Mouse (Mus musculus) forebrain, embryonic 11.5 days (tissue): ENCODE results near the gene Man2b1. TPM values are rescaled to one million over a fixed set of nuclear protein-coding genes. Genes with fewer than 3 reads are reported as not detected.
"Not testable (repeated sequence)": the region's sequence is repeated elsewhere in the genome, so short reads cannot be mapped to it uniquely, and the experiment has no call there.

Experiments used
- ATAC-seq: fragments of 200-750 bp; cut with Nextera tagmentation; replicated peaks from 2 replicates; pipeline ENCODE4 v1.8.0; 2017; ENCODE audit warnings: moderate TSS enrichment; ENCODE audit not compliant: low FRiP score
- DNase-seq: peaks from one replicate; pipeline ENCODE4 v3.0.0-alpha.2; 2017; ENCODE audit warnings: low spot score
- H3K27ac ChIP-seq: fragments of 300-500 bp; sonication (generic); 2 replicates; pipeline ENCODE4 v1.5.1; 2014; ENCODE audit warnings: low read depth, low read length
- H3K27me3 ChIP-seq: fragments of 300-500 bp; sonication (generic); 2 replicates; pipeline ENCODE4 v1.6.1; 2014; ENCODE audit warnings: mild to moderate bottlenecking, low read length, mixed read lengths; ENCODE audit not compliant: control insufficient read depth, insufficient read depth
- H3K36me3 ChIP-seq: fragments of 300-500 bp; sonication (generic); 2 replicates; pipeline ENCODE4 v1.6.1; 2014; ENCODE audit warnings: mild to moderate bottlenecking, low read length, moderate library complexity, mixed read lengths; ENCODE audit not compliant: control insufficient read depth, insufficient read depth
- H3K4me1 ChIP-seq: fragments of 300-500 bp; sonication (generic); replicated peaks from 2 replicates; pipeline ENCODE4 v1.6.1; 2014; ENCODE audit warnings: low read length, mixed read lengths; ENCODE audit not compliant: control insufficient read depth, insufficient read depth
- H3K4me2 ChIP-seq: fragments of 300-500 bp; sonication (generic); 2 replicates; pipeline ENCODE4 v1.6.1; 2014; ENCODE audit warnings: low read depth, mild to moderate bottlenecking, low read length, moderate library complexity, mixed read lengths; ENCODE audit not compliant: severe bottlenecking
- H3K4me3 ChIP-seq: fragments of 300-500 bp; sonication (generic); 2 replicates; pipeline ENCODE4 v1.5.1; 2014; ENCODE audit warnings: low read depth, low read length
- H3K9ac ChIP-seq: fragments of 300-500 bp; sonication (generic); 2 replicates; pipeline ENCODE4 v1.6.1; 2014; ENCODE audit warnings: low read length
- H3K9me3 ChIP-seq: fragments of 300-500 bp; sonication (generic); 2 replicates; pipeline ENCODE4 v1.6.1; 2016; ENCODE audit warnings: low read length, mixed read lengths; ENCODE audit not compliant: control insufficient read depth
- WGBS: fragments of 180-500 bp; shearing (Covaris S2); extraction: QIAGEN DNeasy Blood & Tissue Kit; methylation state at CpG from one replicate; pipeline ENCODE4 v1.1.7; 2014; 5-methylcytosine and 5-hydroxymethylcytosine counted together
- polyA plus RNA-seq: library from polyadenylated mRNA; unstranded; fragments of >200 nt; fragmentation: Nextera tagmentation; extraction: Ambion mirVana; gene quantifications from 2 replicates; pipeline ENCODE4 v1.2.1, GENCODE M21; 2014

The Man2b1 gene
- polyA plus RNA-seq, 1 experiment from 2014 or later: 20.9 TPM

GRCm38 (mm10) chr8:85080214-85080531, 2.9 kb upstream of the Man2b1 start:
- Histone ChIP-seq H3K9me3 (no peaks in the 10 kb centered on the region), H3K4me1 (peaks cover 4% of the 10 kb centered on the region; the same call in 1 of the 2 replicates), H3K9ac (peak overlapping the region; percentile 86), H3K4me3 (peak overlapping the region; percentile 61), H3K36me3 (no peaks in the 10 kb centered on the region), H3K4me2 (peak overlapping the region; percentile 76), H3K27me3 (no peaks in the 10 kb centered on the region), H3K27ac (no peak overlapping the region)
- no peak for DNase-seq
- WGBS: 2% methylated on average over 25 of the region's 25 CpGs
- no peak for ATAC-seq

GRCm38 (mm10) chr8:85080532-85081215, 2.4 kb upstream of the Man2b1 start, which contains the start of gene Wdr83os:
Wdr83os (plus strand) TSS chr8:85080740.
- no peaks in the 10 kb centered on the region for H3K9me3 ChIP-seq
- no peak within 1 kb of the TSS for H3K27ac ChIP-seq
- peak within 1 kb of the TSS; percentile 76 for H3K4me2 ChIP-seq
- peak within 1 kb of the TSS; percentile 86 for H3K9ac ChIP-seq
- under 1% methylated on average over 30 of the region's 30 CpGs for WGBS
- no peaks in the 10 kb centered on the region for H3K36me3 ChIP-seq
- DNase-seq (peak; percentile 71), ATAC-seq (peak; percentile 34)
- peak within 1 kb of the TSS; percentile 61 for H3K4me3 ChIP-seq
- H3K27me3 ChIP-seq: no peaks in the 10 kb centered on the region
- H3K4me1 ChIP-seq: peaks cover 4% of the 10 kb centered on the region; the same call in 1 of the 2 replicates

GRCm38 (mm10) chr8:85081216-85081555, 1.9 kb upstream of the Man2b1 start, which contains the start of gene Wdr83:
Wdr83 (minus strand) TSS chr8:85081306.
- Histone ChIP-seq H3K4me1 (peaks cover 4% of the 10 kb centered on the region; the same call in 1 of the 2 replicates), H3K4me2 (peak within 1 kb of the TSS; percentile 76), H3K9ac (peak within 1 kb of the TSS; percentile 86), H3K27me3 (no peaks in the 10 kb centered on the region), H3K4me3 (peak within 1 kb of the TSS; percentile 61), H3K27ac (no peak within 1 kb of the TSS), H3K36me3 (no peaks in the 10 kb centered on the region), H3K9me3 (no peaks in the 10 kb centered on the region)
- 2% methylated on average over 9 of the region's 9 CpGs for WGBS
- DNase-seq: peak; percentile 65
- ATAC-seq: peak; percentile 38

DNA sequence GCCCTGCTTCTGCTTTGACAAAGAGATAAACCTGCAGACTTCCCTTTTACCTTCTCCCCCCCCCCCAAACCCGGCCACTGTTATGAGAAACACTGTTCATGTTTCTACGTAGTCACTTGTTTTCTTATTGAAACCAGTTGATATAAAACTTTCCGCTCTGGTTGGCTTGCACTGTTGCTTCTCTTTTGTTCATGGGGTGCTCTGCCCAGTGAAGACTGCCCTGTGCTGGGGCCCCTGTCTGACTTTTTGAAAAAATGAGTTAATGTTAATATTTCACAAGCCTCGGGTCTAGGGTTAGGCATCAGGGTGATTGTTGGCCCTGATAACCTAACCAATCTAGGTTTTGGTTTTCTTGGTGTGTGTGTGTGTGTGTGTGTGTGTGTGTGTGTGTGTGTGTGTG, 901 bp upstream of the Man2b1 start:
- not testable (repeated sequence) for H3K27ac ChIP-seq, H3K4me2 ChIP-seq, H3K36me3 ChIP-seq, DNase-seq, ATAC-seq, H3K9ac ChIP-seq, H3K27me3 ChIP-seq, H3K4me3 ChIP-seq, H3K4me1 ChIP-seq, H3K9me3 ChIP-seq
- 93% methylated on average over 4 of the region's 4 CpGs for WGBS

DNA sequence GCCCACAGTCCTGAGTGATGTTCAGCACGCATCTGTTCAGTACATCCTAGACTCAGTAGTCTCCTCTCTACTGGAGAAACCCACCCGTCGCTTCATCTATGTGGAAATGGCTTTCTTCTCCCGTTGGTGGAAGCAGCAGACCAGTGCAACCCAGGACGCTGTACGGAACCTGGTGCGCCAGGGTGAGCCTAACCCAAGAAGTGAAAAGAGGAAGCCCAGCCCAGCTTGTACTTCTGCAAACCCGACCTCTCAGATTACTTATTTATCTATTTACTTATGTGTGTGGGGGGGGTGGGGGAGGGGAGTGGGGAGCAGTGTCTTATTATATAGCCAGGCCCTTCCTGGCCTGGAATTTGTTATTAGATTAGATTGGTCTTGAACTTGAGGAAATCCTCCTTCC, 1.6 kb downstream of the Man2b1 start:
- Histone ChIP-seq H3K4me3 (no peak overlapping the region), H3K9me3 (no peaks in the 10 kb centered on the region), H3K4me1 (peaks cover 3% of the 10 kb centered on the region; the same call in 1 of the 2 replicates), H3K9ac (no peak overlapping the region), H3K36me3 (no peaks in the 10 kb centered on the region; the same call in 1 of the 2 replicates), H3K27me3 (no peaks in the 10 kb centered on the region), H3K27ac (no peak overlapping the region), H3K4me2 (no peak overlapping the region)
- ATAC-seq (no peak), DNase-seq (no peak)
- 93% methylated on average over 8 of the region's 8 CpGs for WGBS

DNA sequence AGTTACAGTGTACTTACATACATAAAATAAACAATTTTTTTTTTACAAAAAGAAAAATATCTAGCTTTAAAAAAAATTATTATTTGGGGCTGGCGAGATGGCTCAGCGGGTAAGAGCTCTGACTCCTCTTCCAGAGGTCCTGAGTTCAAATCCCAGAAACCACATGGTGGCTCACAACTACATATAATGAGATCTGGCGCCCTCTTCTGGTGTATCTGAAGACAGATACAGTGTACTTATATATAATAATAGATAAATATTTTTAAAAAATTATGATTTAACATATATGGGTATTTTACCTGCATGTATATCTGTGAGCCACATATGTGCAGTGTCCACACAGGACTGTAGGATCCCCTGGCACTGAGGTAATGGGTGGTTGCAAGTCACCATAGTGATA, 3.2 kb downstream of the Man2b1 start:
- H3K9me3 ChIP-seq: no peaks in the 10 kb centered on the region
- H3K27ac ChIP-seq: no peak overlapping the region
- no peak overlapping the region for H3K9ac ChIP-seq
- H3K27me3 ChIP-seq: no peaks in the 10 kb centered on the region
- WGBS: 83% methylated on average over 3 of the region's 3 CpGs
- DNase-seq: no peak
- no peak overlapping the region for H3K4me3 ChIP-seq
- peaks cover 2% of the 10 kb centered on the region; the same call in 1 of the 2 replicates for H3K4me1 ChIP-seq
- H3K36me3 ChIP-seq: no peaks in the 10 kb centered on the region; the same call in 1 of the 2 replicates
- ATAC-seq: no peak
- H3K4me2 ChIP-seq: no peak overlapping the region

GRCm38 (mm10) chr8:85088771-85089170, 5.7 kb downstream of the Man2b1 start:
- Histone ChIP-seq H3K4me1 (no peaks in the 10 kb centered on the region), H3K4me3 (no peak overlapping the region), H3K9ac (no peak overlapping the region), H3K9me3 (no peaks in the 10 kb centered on the region), H3K27me3 (no peaks in the 10 kb centered on the region), H3K36me3 (no peaks in the 10 kb centered on the region; the same call in 1 of the 2 replicates), H3K4me2 (no peak overlapping the region), H3K27ac (no peak overlapping the region)
- ATAC-seq: no peak
- no peak for DNase-seq
- 86% methylated on average over 2 of the region's 2 CpGs for WGBS

- Histone ChIP-seq H3K27ac (no peak overlapping the region), H3K4me2 (no peak overlapping the region), H3K4me1 (no peaks in the 10 kb centered on the region), H3K9me3 (no peaks in the 10 kb centered on the region), H3K27me3 (no peaks in the 10 kb centered on the region), H3K4me3 (no peak overlapping the region), H3K36me3 (no peaks in the 10 kb centered on the region; the same call in 1 of the 2 replicates), H3K9ac (no peak overlapping the region)
- DNase-seq (no peak), ATAC-seq (no peak)
- WGBS: 90% methylated on average over 11 of the region's 11 CpGs
These were observed 7.8 kb downstream of the Man2b1 start for GRCm38 (mm10) chr8:85090856-85091255.

- Histone ChIP-seq H3K9ac (no peak overlapping the region), H3K4me1 (no peaks in the 10 kb centered on the region), H3K27ac (no peak overlapping the region), H3K9me3 (no peaks in the 10 kb centered on the region), H3K4me2 (no peak overlapping the region), H3K27me3 (no peaks in the 10 kb centered on the region), H3K4me3 (no peak overlapping the region), H3K36me3 (no peaks in the 10 kb centered on the region; the same call in 1 of the 2 replicates)
- 32% methylated on average over 21 of the region's 21 CpGs for WGBS
- ATAC-seq (no peak), DNase-seq (no peak)
These were observed 8.5 kb downstream of the Man2b1 start for GRCm38 (mm10) chr8:85091526-85092090.
